In genomic region chr5:33033121-33033520, GRCm38 (mm10) we compare ENCODE assay signal across 8 mouse cellular contexts. TPM values are rescaled to one million over a fixed set of nuclear protein-coding genes. Genes with fewer than 3 reads are reported as not detected.
DNase-seq lines count a peak whose midpoint lies in the region; ATAC-seq lines count a peak whose summit lies in the region.

No protein-coding gene starts in this region.

- no peak overlapping the region for H3K4me2 ChIP-seq in forebrain, embryonic 16.5 days (ENCODE audit: low read length)

- no peak overlapping the region for H3K4me3 ChIP-seq in forebrain, embryonic 16.5 days (replicated peaks; ENCODE audit: low read length)

- DNase-seq in MEL-GATA-1-ER (ENCODE audit: extremely low read depth, low read depth) = peak; percentile 78
- peak; percentile 70 for DNase-seq in cerebellum, adult 11-12 months
- peak; percentile 87 for DNase-seq in heart, postnatal 4 days
- DNase-seq in layer of hippocampus, adult 8-10 months (ENCODE audit: low spot score in 2 of 2) = peak; percentile 61 to 82
- peak; percentile 87 for DNase-seq in lung, postnatal 10 days
- DNase-seq in retina, embryonic 14.5 days (ENCODE audit: low spot score) = peak; percentile 93
- DNase-seq in urinary bladder, adult 2 months (ENCODE audit: low spot score) = peak; percentile 56

- no peak overlapping the region for H3K27ac ChIP-seq in forebrain, embryonic 16.5 days (ENCODE audit: low read length)

- WGBS in forebrain, embryonic 16.5 days = 2% methylated on average over 4 of the region's 4 CpGs

- H3K9ac ChIP-seq in forebrain, embryonic 16.5 days (replicated peaks; ENCODE audit: low read depth, low read length) = no peak overlapping the region

- H3K27me3 ChIP-seq in forebrain, embryonic 16.5 days (replicated peaks; ENCODE audit: control insufficient read depth, insufficient read depth, low read length) = no peaks in the 10 kb centered on the region

- peak; percentile 73 for ATAC-seq in forebrain, embryonic 16.5 days

- peaks cover 17% of the 10 kb centered on the region for H3K4me1 ChIP-seq in forebrain, embryonic 16.5 days (replicated peaks; ENCODE audit: control insufficient read depth, insufficient read depth, low read length)

- H3K9me3 ChIP-seq in forebrain, embryonic 16.5 days (ENCODE audit: control insufficient read depth, low read length) = no peaks in the 10 kb centered on the region

- H3K36me3 ChIP-seq in forebrain, embryonic 16.5 days (ENCODE audit: control insufficient read depth, insufficient read depth) = peaks cover 1% of the 10 kb centered on the region

RNA-seq across cellular contexts. Expression of gene Ywhah, which starts 14.5 kb away (rescaled TPM):
- 643 and 677 TPM in 2 replicates for polyA plus RNA-seq in forebrain, embryonic 16.5 days (2015; fragmentation: Nextera tagmentation; extraction: Ambion mirVana)
- total RNA-seq in heart, postnatal 4 days (2021) = 100 to 1,000 TPM; 216 to 229 TPM
- total RNA-seq in layer of hippocampus, adult 8-10 months (2022) = 1,000 to 10,000 TPM in 3 of 4 experiments, 100 to 1,000 TPM in 1; 959 to 1,113 (median 1,048) TPM
- polyA plus RNA-seq in urinary bladder, adult 2 months (2012; rRNA removed) = 211 and 229 TPM in 2 replicates

Comparison
In these comparisons a context has a peak if more than half of its experiments do, and no peak if none do; other contexts are left out.
1. RNA of gene Ywhah, which starts 14.5 kb away (total RNA-seq): 959 to 1,113 TPM in layer of hippocampus, adult 8-10 months; 216 to 229 TPM in heart, postnatal 4 days; every median in the first group is over 4 times any median in the second.
2. Peak in every context shown above with its lines, with median percentiles within 50 percentile points of each other: DNase-seq.